Mouse (Mus musculus): Measurements from ENCODE around the gene Ms4a3.

GRCm38 (mm10) chr19:11660459-11660858 is 19.8 kb upstream of the Ms4a3 start, which contains the start of gene Oosp2:
- TF ChIP-seq CTCF (IDR thresholded peaks at IDR 0.05; ENCODE audit: borderline replicate concordance, extremely low read depth, insufficient read depth, insufficient read length) (no peak), POLR2A (IDR thresholded peaks at IDR 0.05; ENCODE audit: borderline replicate concordance, extremely low read depth, insufficient read depth, insufficient read length, poor library complexity, severe bottlenecking) (no peak)

Data from brain, embryonic 14.5 days (tissue).